Mouse (Mus musculus): ENCODE results near the gene Foxp1. TPM values are rescaled to one million over a fixed set of nuclear protein-coding genes. Genes with fewer than 3 reads are reported as not detected.

Foxp1 gene
- polyA plus RNA-seq, 1 experiment from 2014 or later, result 121 TPM

GRCm38 (mm10) chr6:99469134-99469834, 53.2 kb downstream of the Foxp1 start:
- H3K4me1 ChIP-seq (ENCODE audit: insufficient read depth, low read depth, low read length), result no peaks in the 10 kb centered on the region
- no peaks in the 10 kb centered on the region for H3K36me3 ChIP-seq (ENCODE audit: insufficient read depth, low read length)
- DNase-seq (ENCODE audit: low spot score) (no peak), ATAC-seq (no peak)
- H3K9ac ChIP-seq (replicated peaks; ENCODE audit: low read depth), result no peak overlapping the region
- 69% methylated on average over 12 of the region's 12 CpGs for WGBS
- H3K4me3 ChIP-seq (ENCODE audit: low read depth, low read length), result no peak overlapping the region
- H3K27me3 ChIP-seq (replicated peaks; ENCODE audit: insufficient read depth, low read length), result no peaks in the 10 kb centered on the region
- H3K9me3 ChIP-seq (ENCODE audit: low read length), result no peaks in the 10 kb centered on the region
- H3K4me2 ChIP-seq (replicated peaks; ENCODE audit: low read depth, low read length), result no peak overlapping the region
- TF ChIP-seq CTCF (IDR thresholded peaks at IDR 0.05) (no peak), EP300 (IDR thresholded peaks at IDR 0.05) (no peak)
- H3K27ac ChIP-seq (ENCODE audit: low read length), result no peak overlapping the region

DNA sequence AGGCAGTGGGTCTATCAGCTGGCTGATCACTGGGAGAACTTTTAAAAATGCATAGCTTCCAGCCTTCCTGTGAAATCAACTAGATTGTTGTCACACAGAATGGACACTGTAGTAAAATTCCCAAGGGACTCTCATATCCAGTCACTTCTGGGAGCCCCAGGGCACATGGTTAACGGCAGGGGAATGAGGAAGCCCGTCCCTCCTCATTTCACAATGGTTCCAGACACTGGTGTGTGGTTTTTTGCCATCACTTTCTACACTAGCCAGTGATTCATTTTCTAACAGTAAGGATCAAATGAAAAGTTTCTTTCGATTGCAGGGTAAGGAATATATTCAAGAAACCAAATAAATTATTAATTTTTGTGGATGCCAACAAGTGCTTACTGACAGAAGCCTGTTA, 54.7 kb downstream of the Foxp1 start:
- DNase-seq (ENCODE audit: low spot score) (no peak), ATAC-seq (no peak)
- Histone ChIP-seq H3K9me3 (ENCODE audit: low read length) (no peaks in the 10 kb centered on the region), H3K4me3 (ENCODE audit: low read depth, low read length) (no peak overlapping the region), H3K9ac (replicated peaks; ENCODE audit: low read depth) (no peak overlapping the region), H3K36me3 (ENCODE audit: insufficient read depth, low read length) (no peaks in the 10 kb centered on the region), H3K27ac (ENCODE audit: low read length) (no peak overlapping the region), H3K4me1 (ENCODE audit: insufficient read depth, low read depth, low read length) (no peaks in the 10 kb centered on the region), H3K4me2 (replicated peaks; ENCODE audit: low read depth, low read length) (no peak overlapping the region), H3K27me3 (replicated peaks; ENCODE audit: insufficient read depth, low read length) (no peaks in the 10 kb centered on the region)
- 66% methylated on average over 3 of the region's 3 CpGs for WGBS
- no peak for TF ChIP-seq EP300 (IDR thresholded peaks at IDR 0.05)
- TF ChIP-seq CTCF (IDR thresholded peaks at IDR 0.05), result no peak

GRCm38 (mm10) chr6:99467109-99467508, 55.4 kb downstream of the Foxp1 start:
- no peak overlapping the region for H3K4me3 ChIP-seq (ENCODE audit: low read depth, low read length)
- DNase-seq (ENCODE audit: low spot score), result no peak
- WGBS, result 44% methylated on average over 8 of the region's 8 CpGs
- no peak overlapping the region for H3K27ac ChIP-seq (ENCODE audit: low read length)
- no peak for TF ChIP-seq CTCF (IDR thresholded peaks at IDR 0.05)
- TF ChIP-seq EP300 (IDR thresholded peaks at IDR 0.05), result no peak
- no peaks in the 10 kb centered on the region for H3K9me3 ChIP-seq (ENCODE audit: low read length)
- no peak overlapping the region for H3K4me2 ChIP-seq (replicated peaks; ENCODE audit: low read depth, low read length)
- no peaks in the 10 kb centered on the region for H3K4me1 ChIP-seq (ENCODE audit: insufficient read depth, low read depth, low read length)
- ATAC-seq, result no peak
- H3K9ac ChIP-seq (replicated peaks; ENCODE audit: low read depth), result no peak overlapping the region
- no peaks in the 10 kb centered on the region for H3K36me3 ChIP-seq (ENCODE audit: insufficient read depth, low read length)
- no peaks in the 10 kb centered on the region for H3K27me3 ChIP-seq (replicated peaks; ENCODE audit: insufficient read depth, low read length)

- no peak for DNase-seq (ENCODE audit: low spot score)
- H3K27me3 ChIP-seq (replicated peaks; ENCODE audit: insufficient read depth, low read length), result no peaks in the 10 kb centered on the region
- ATAC-seq, result no peak
- H3K9me3 ChIP-seq (ENCODE audit: low read length), result no peaks in the 10 kb centered on the region
- H3K27ac ChIP-seq (ENCODE audit: low read length), result no peak overlapping the region
- H3K4me1 ChIP-seq (ENCODE audit: insufficient read depth, low read depth, low read length), result no peaks in the 10 kb centered on the region
- H3K4me2 ChIP-seq (replicated peaks; ENCODE audit: low read depth, low read length), result no peak overlapping the region
- no peaks in the 10 kb centered on the region for H3K36me3 ChIP-seq (ENCODE audit: insufficient read depth, low read length)
- H3K9ac ChIP-seq (replicated peaks; ENCODE audit: low read depth), result no peak overlapping the region
- no peak overlapping the region for H3K4me3 ChIP-seq (ENCODE audit: low read depth, low read length)
- WGBS, result 65% methylated on average over 8 of the region's 8 CpGs
- no peak for TF ChIP-seq CTCF (IDR thresholded peaks at IDR 0.05)
- TF ChIP-seq EP300 (IDR thresholded peaks at IDR 0.05), result no peak
Measured at GRCm38 (mm10) chr6:99466354-99466753, 56.2 kb downstream of the Foxp1 start.

DNA sequence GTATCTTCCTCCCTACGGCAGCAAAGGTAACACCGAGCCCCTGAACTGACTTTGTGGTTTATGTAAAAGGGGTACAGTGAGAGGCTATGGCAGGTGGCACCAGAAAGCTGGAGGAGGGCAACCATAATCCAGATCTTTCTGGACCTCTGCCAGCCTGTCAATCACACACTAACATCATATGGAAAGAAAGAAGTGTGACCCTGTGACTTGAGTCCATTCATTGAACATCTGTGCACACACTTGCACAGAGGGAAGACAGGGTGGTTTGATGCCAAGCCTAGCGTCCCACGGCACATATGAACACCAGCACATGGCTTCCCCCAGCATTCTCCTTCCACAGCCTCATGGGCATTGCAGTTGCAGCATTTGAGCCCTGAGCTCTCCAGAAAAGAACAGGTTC, 58.1 kb downstream of the Foxp1 start:
- Histone ChIP-seq H3K27me3 (replicated peaks; ENCODE audit: insufficient read depth, low read length) (no peaks in the 10 kb centered on the region), H3K9ac (replicated peaks; ENCODE audit: low read depth) (no peak overlapping the region), H3K4me3 (ENCODE audit: low read depth, low read length) (no peak overlapping the region), H3K36me3 (ENCODE audit: insufficient read depth, low read length) (no peaks in the 10 kb centered on the region), H3K4me1 (ENCODE audit: insufficient read depth, low read depth, low read length) (no peaks in the 10 kb centered on the region), H3K9me3 (ENCODE audit: low read length) (no peaks in the 10 kb centered on the region), H3K4me2 (replicated peaks; ENCODE audit: low read depth, low read length) (no peak overlapping the region), H3K27ac (ENCODE audit: low read length) (no peak overlapping the region)
- DNase-seq (ENCODE audit: low spot score) (no peak), ATAC-seq (no peak)
- no peak for TF ChIP-seq EP300 (IDR thresholded peaks at IDR 0.05)
- no peak for TF ChIP-seq CTCF (IDR thresholded peaks at IDR 0.05)
- 88% methylated on average over 4 of the region's 4 CpGs for WGBS

DNA sequence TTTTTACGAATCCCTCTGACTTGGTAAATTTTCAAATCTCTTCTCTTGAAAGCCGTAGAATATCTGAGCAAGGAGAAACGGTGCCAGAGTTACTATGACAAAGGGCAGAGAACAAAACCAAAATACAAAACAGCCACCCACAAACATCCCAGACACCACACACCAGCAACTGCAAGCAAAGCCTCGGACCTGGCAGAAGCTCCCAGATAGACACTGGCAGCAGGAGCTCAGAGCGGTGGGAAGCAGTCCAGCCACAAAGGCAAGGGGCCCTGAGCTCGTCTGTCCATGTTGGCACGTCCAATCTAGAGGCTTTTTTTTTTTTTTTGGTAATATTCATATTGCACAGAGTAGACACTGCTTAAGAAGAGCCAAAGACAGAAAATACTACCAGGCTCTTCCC, 58.6 kb downstream of the Foxp1 start:
- H3K9ac ChIP-seq (replicated peaks; ENCODE audit: low read depth), result no peak overlapping the region
- H3K27me3 ChIP-seq (replicated peaks; ENCODE audit: insufficient read depth, low read length), result no peaks in the 10 kb centered on the region
- H3K27ac ChIP-seq (ENCODE audit: low read length), result no peak overlapping the region
- TF ChIP-seq CTCF (IDR thresholded peaks at IDR 0.05) (no peak), EP300 (IDR thresholded peaks at IDR 0.05) (no peak)
- H3K4me2 ChIP-seq (replicated peaks; ENCODE audit: low read depth, low read length), result no peak overlapping the region
- 80% methylated on average over 7 of the region's 7 CpGs for WGBS
- ATAC-seq (no peak), DNase-seq (ENCODE audit: low spot score) (no peak)
- no peaks in the 10 kb centered on the region for H3K9me3 ChIP-seq (ENCODE audit: low read length)
- H3K4me1 ChIP-seq (ENCODE audit: insufficient read depth, low read depth, low read length), result no peaks in the 10 kb centered on the region
- H3K36me3 ChIP-seq (ENCODE audit: insufficient read depth, low read length), result no peaks in the 10 kb centered on the region
- no peak overlapping the region for H3K4me3 ChIP-seq (ENCODE audit: low read depth, low read length)

- ATAC-seq, result no peak
Measured at GRCm38 (mm10) chr6:99458775-99459174, 63.7 kb downstream of the Foxp1 start.

More at GRCm38 (mm10) chr6:99458775-99459174, 63.7 kb downstream of the Foxp1 start:
- TF ChIP-seq EP300 (IDR thresholded peaks at IDR 0.05), result no peak
- no peak for TF ChIP-seq CTCF (IDR thresholded peaks at IDR 0.05)
- Histone ChIP-seq H3K4me3 (ENCODE audit: low read depth, low read length) (no peak overlapping the region), H3K9ac (replicated peaks; ENCODE audit: low read depth) (no peak overlapping the region), H3K4me1 (ENCODE audit: insufficient read depth, low read depth, low read length) (no peaks in the 10 kb centered on the region), H3K9me3 (ENCODE audit: low read length) (no peaks in the 10 kb centered on the region), H3K36me3 (ENCODE audit: insufficient read depth, low read length) (no peaks in the 10 kb centered on the region), H3K27ac (ENCODE audit: low read length) (no peak overlapping the region), H3K27me3 (replicated peaks; ENCODE audit: insufficient read depth, low read length) (no peaks in the 10 kb centered on the region), H3K4me2 (replicated peaks; ENCODE audit: low read depth, low read length) (no peak overlapping the region)
- 91% methylated on average over 4 of the region's 4 CpGs for WGBS
- DNase-seq (ENCODE audit: low spot score), result no peak
